Mouse (Mus musculus) liver, adult 2 months (tissue): ENCODE results near the gene Gm20388.
A peak's percentile ranks its signal among the peaks of the same experiment; 100 is the strongest.

Experiments used
- CTCF ChIP-seq: fragments of 200-500 bp; IDR thresholded peaks from 2 replicates; pipeline ENCODE4 v1.5.1; 2011; ENCODE audit warnings: low read depth, low read length, control low read depth
- POLR2A ChIP-seq: fragments of 200-500 bp; IDR thresholded peaks from 2 replicates; pipeline ENCODE4 v1.6.1; 2011; ENCODE audit warnings: low read length, control low read depth; ENCODE audit not compliant: insufficient read depth; ENCODE audit errors: extremely low read depth

DNA sequence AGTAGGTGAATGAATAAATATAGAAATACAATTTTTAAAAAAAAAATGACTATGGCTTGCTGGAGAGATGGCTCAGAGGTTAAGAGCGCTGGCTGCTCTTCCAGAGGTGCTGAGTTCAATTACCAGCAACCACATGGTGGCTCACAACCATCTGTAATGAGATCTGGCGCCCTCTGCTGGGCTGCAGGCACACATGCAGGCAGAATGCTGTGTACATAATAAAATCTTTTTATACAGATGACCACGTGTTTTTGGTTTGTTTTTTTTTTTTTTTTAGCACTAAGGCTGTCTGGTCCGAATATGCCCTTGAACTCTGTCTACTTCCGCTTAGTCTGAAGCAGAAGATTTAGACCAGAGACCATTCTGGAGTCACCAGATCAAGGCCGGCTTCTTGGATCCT lies 411.1 kb downstream of the Gm20388 start:
- TF ChIP-seq POLR2A (no peak), CTCF (peak; percentile 86)
